Mouse (Mus musculus): Measurements from ENCODE around the gene Gamt.

- no peak for TF ChIP-seq POU5F1 (IDR thresholded peaks at IDR 0.05; ENCODE audit: borderline replicate concordance, low read length)
- TF ChIP-seq CTCF (conservative IDR thresholded peaks at IDR 0.05; ENCODE audit: low read length), result no peak
Observed at GRCm38 (mm10) chr10:80281921-80282371, 21.1 kb upstream of the Gamt start.

All from E14TG2a.4 (cell line).